Mouse (Mus musculus) gastrocnemius, adult 8-10 months (tissue): ENCODE measurements around the gene Tarsl2. TPM values are rescaled to one million over a fixed set of nuclear protein-coding genes. Genes with fewer than 3 reads are reported as not detected.

Source experiments
- DNase-seq, 2 experiments: peaks; one replicate each; pipeline ENCODE4 v3.0.0; 2022; ENCODE audit warnings: low spot score in 2 of 2
- total RNA-seq, 4 experiments: library from RNA; stranded (reverse); gene quantifications; 2 replicates each; pipeline ENCODE4 v1.2.4; 2022

Gene Tarsl2
- total RNA-seq, 4 experiments from 2014 or later = 56.4 to 61.0 (median 58.0) TPM

DNA sequence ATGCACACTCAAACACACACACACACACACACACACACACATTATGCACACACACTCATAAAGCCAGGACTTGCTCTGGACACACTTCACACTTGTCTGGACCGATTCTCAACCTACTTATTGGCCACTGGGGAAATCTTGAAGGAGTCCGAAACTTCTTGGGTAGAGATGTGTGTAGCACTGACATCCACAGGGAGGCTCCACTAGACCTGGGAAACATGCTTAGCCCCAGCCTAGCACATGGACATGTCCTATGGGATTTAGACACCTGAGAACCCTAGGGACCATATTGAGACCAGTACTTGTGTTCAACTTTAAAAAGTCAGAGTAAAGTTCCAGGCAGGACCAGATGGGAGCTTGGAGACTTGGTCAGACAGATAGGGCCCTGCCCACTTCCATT is 89.3 kb downstream of the Tarsl2 start:
- no peak for DNase-seq

DNA sequence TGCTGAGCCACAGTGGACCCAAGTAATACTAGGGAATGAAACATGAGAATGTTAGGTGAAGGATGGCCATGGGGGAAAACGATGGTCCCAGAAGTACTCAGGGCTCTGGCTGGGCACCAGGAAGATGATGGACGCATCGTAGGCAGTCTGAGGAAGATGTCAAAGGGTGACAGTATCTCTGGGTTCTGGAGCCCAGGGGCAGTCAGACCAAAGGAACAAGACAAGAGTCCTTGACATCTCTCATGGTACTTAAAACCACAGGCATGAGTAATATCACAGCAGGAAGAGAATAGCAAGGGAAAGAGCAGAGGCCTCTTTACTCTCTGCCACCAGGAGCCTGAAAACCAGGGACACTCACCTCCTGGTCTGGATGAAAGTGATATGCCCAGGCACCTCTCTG is 90.6 kb downstream of the Tarsl2 start:
- no peak for DNase-seq

DNA sequence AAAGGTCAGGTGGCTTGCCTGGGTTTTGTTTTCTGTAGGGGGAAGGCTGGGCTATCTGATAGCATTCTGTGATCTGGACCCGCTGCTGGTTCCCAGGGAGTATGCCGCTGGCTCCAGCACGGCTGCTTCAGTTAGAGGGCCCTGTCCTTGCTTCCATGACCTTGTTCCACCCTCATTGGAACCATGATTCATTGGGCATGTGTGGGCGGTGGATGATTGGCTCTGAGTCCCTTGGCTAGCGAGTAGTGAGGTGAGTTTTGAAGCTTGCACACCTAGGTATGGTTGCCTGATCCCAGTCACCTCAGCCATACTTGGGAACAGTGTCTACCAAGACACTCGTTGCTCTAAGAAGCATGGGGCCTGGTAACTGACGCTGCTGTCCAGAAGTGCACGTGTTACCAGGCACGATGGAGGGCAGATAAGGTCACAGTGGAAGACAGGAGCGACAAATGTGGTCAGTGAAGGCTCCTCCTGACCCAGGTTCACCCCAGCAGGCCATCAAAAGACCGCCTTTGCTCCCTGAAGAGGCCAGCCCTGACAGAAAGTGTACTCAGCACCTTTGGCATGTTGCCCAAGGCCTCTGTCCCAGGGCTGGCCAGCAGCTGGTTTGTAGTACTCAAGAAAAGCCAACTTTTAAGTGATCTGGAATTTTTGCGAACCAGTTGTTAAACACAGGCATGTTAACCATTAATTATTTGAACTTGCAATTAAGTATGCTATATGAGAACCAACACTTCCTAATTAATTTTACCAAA is 92.8 kb downstream of the Tarsl2 start:
- peak; percentile 9 to 34 for DNase-seq

Other genes starting within 250 kb of the Tarsl2 start
- 10 to 100 TPM; 16.4 to 20.4 (median 18.6) TPM for gene Tjp1, start 117.1 kb upstream of the Tarsl2 start, total RNA-seq
- gene Tm2d3, start 46.3 kb downstream of the Tarsl2 start, total RNA-seq = 10 to 100 TPM; 11.6 to 16.4 (median 12.3) TPM
- gene Pcsk6, start 216.8 kb downstream of the Tarsl2 start, total RNA-seq = 10 to 100 TPM in 3 of 4 experiments, 1 to 10 TPM in 1; 9.6 to 14.2 (median 11.9) TPM